Mouse (Mus musculus): ENCODE results near the gene Itga9.

Gene Itga9

GRCm38 (mm10) chr9:118876902-118877301 is 270.4 kb downstream of the Itga9 start:
- DNase-seq (ENCODE audit: low spot score in 2 of 2) = no peak

- no peak for DNase-seq (ENCODE audit: low spot score in 2 of 2)
Measured at GRCm38 (mm10) chr9:118877365-118878008, 271.0 kb downstream of the Itga9 start.

GRCm38 (mm10) chr9:118878596-118878995 is 272.1 kb downstream of the Itga9 start:
- DNase-seq (ENCODE audit: low spot score in 2 of 2) = no peak

DNA sequence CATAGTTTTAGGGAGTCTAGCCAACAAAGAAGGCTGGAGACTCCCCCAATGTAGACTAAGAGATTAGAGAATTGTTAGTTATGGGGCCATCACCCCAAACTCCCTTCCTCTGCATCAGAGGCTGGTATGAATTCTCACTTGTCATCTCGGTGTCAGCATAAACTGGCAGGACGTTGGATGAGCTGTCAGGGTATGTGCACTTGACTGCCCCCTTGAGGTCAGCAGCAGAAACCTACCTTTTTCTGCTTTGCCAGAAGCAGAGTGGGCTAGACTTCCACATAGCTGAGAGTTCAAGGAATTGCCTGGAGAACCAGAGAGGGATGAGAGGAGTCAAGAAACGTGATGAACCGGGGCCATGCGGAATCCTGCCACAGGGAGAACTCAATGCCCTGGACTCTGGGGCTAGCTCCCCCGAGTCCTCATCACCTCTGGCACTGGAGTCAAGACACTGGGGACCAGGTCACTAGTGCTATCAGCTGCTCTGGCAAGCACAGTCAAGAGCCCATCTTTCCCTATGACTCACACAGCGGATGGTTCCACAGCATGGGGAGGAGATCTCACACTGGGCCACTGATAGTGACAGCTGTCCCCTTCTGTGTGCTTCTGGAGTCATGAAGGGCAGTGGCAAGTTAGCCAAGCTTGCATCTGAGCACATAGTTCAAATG is 274.9 kb downstream of the Itga9 start:
- no peak for DNase-seq (ENCODE audit: low spot score in 2 of 2)

GRCm38 (mm10) chr9:118881946-118882284 is 275.4 kb downstream of the Itga9 start:
- DNase-seq (ENCODE audit: low spot score in 2 of 2) = no peak

- DNase-seq (ENCODE audit: low spot score in 2 of 2) = no peak
Measured at GRCm38 (mm10) chr9:118883150-118883549, 276.7 kb downstream of the Itga9 start.

- no peak for DNase-seq (ENCODE audit: low spot score in 2 of 2)
Measured at GRCm38 (mm10) chr9:118885785-118886184, 279.3 kb downstream of the Itga9 start.

- DNase-seq (ENCODE audit: low spot score in 2 of 2) = no peak
Measured at GRCm38 (mm10) chr9:118887201-118887600, 280.7 kb downstream of the Itga9 start.

DNA sequence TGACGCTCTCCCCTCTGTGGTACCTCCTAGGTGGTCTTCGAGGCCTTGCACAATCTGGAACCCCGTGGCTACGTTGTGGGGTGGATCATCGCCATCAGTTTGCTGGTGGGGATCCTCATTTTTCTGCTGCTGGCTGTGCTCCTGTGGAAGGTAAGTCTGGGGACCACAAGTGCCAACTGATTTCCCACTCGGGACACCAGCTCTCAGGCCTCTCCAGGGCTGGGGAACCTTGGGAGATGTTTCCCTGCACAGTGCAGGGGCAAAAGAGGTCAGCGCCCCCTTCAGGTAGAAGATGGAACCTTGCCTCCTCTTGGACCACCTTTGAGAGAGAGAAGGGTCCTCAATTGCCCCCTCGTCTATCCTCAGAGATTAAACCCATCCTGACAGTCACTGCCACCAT is 281.2 kb downstream of the Itga9 start:
- no peak for DNase-seq (ENCODE audit: low spot score in 2 of 2)

- no peak for DNase-seq (ENCODE audit: low spot score in 2 of 2)
Measured at GRCm38 (mm10) chr9:118890149-118890548, 283.7 kb downstream of the Itga9 start.

- DNase-seq (ENCODE audit: low spot score in 2 of 2) = no peak
Measured at GRCm38 (mm10) chr9:118890645-118891044, 284.2 kb downstream of the Itga9 start.

DNA sequence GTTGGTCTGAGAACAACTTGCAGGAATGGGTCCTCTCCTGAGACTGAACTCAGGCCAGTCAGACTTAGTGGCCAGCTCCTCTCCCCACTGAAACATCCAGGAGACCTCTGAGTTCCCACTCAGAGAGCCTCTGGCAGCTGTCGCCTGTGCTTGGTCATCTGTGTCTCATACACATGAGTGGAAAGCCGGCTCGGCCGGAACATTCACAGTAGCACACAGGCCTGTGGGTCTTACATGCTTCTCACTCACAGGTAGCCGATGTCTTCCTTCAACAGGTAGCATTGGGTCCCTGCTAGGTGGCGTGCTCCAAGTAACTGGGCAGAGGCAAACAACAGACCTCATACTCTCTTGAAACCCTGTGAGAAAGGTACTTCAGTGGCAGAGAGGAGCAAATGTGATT is 284.6 kb downstream of the Itga9 start:
- no peak for DNase-seq (ENCODE audit: low spot score in 2 of 2)

GRCm38 (mm10) chr9:118891593-118891992 is 285.1 kb downstream of the Itga9 start:
- DNase-seq (ENCODE audit: low spot score in 2 of 2) = no peak

- DNase-seq (ENCODE audit: low spot score in 2 of 2) = no peak
Measured at GRCm38 (mm10) chr9:118895101-118895500, 288.6 kb downstream of the Itga9 start.

DNA sequence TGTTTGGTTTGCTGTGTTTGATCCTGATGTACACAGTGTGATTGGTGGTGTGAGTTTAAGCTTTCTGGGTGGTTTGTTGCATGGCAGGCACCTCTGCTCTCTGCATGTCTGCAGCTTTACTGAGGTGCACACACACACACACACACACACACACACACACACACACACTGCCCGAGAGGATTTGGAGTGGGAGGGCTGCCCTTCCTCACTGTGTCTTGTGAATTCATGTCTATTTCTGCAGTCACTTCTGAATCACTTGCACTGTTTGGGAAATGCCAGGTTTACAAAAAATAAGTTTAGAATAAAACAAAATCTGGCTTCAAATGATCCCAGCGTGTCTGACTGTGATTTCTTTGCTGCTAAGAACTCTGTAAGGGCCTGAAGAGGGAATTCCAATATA is 294.2 kb downstream of the Itga9 start:
- DNase-seq (ENCODE audit: low spot score in 2 of 2) = no peak

DNA sequence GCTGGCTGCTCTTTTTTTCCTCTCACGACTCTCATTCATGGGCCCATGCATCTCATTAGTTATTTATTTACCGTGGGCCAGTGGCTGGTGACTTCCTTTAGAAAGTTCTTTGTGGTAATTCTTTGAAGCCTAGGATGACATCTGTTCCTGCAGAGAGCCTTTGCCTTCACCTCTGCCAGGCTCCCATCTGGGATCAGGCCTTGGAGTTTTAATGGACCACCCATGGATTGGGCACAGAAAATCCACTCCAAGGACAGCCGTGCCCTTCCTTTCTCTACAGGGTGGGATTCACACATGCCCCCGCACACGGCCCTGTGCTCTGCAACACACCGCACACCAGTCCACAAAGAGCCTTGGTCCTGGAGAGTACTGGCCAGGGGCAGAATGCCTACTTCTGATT is 295.4 kb downstream of the Itga9 start:
- DNase-seq (ENCODE audit: low spot score in 2 of 2) = no peak

DNA sequence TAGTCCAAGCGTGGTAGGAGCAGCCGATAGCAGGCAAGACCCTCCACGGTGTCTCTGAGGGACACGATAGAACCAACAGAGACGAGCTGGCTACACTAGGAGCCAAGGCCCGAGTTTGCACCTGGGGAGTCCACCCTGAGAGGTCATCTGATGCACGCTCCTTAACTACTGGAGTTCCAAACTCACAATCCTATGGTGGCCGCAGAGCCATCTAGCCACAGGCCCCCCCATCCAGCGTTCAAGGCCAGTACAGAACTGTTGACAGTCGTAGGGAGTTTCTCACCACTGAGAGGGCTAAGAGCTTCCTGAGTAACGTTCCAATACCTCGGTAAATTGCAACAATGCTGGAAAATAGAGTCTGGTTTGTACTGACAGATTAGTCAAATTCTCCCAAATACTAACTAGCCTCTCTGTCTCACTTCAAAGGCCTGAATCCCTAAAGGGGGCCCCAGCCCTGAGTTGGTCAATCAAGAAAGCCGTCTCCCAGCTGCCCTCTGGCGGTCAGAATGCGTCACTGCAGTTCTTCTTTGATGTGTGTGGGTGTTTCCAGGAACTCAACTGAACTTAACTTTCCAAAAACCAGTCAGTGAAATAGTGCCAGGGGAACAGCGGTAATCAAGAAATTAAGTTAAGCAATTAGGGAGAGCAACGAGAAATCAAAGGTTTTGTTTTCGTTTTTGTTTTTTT is 301.6 kb downstream of the Itga9 start:
- DNase-seq (ENCODE audit: low spot score in 2 of 2) = peak; percentile 81 to 91

GRCm38 (mm10) chr9:118913048-118913447 is 306.6 kb downstream of the Itga9 start:
- no peak for DNase-seq (ENCODE audit: low spot score in 2 of 2)

DNA sequence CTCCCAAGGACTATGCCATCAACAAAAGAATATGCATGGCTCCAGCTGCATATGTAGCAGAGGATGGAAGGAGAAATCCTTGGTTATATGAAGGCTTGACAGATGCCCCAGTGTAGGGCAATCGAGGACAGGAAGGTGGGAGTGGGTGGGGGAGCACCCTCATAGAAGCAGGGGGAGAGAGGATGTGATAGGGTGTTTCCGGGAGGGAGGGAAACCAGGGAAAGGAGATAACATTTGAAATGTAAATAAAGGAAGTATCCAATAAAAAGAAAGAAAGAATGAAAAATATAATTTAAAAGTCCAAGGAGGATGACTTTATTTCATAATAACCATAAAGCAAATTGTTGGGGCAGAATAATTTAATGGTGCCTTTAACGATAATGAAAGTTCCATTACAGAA is 307.1 kb downstream of the Itga9 start:
- no peak for DNase-seq (ENCODE audit: low spot score in 2 of 2)

DNA sequence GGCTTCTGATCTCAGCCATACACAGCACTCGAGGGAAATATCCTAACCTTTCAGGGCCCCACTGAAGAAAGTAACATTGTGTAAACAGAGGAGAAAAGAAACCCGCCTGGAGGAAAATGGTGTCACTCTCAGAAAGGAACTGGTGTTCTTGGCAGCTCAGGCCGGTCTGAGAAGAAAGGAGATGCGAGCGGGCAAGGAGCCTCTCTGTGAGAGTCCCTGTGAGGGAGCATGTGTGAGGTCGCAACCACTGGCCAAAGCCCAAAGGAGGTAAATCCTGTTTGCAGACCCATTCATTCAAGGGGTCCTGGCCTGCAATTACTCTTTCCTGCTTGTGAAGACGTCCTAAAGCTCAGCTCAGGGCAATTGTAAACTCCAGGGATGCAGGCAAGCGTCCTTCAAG is 308.1 kb downstream of the Itga9 start:
- no peak for DNase-seq (ENCODE audit: low spot score in 2 of 2)

DNA sequence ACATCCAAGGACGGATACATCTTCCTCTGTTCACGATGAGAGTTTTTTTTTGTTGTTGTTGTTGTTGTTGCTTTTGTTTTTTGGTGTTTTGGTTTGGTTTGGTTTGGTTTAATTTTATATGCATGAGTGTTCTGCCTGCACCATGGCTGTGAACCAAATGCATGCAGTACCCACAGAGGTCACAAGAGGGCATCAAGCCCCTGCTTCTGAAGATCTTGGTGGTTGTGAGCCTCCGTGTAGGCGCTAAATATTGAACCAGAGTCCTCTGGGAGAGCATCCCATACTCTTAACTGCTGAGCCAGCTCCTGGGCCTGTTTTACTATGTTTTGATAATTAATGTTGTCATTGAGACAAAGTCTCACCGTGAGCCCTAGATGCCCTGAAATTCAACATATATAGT is 308.8 kb downstream of the Itga9 start:
- peak in 1 of 2 experiments; percentile 51 for DNase-seq (ENCODE audit: low spot score in 2 of 2)

- DNase-seq (ENCODE audit: low spot score in 2 of 2) = peak in 1 of 2 experiments; percentile 35
Measured at GRCm38 (mm10) chr9:118919672-118920186, 313.2 kb downstream of the Itga9 start.
